Mouse (Mus musculus): ENCODE measurements around the gene Ano3.

Ano3 gene

GRCm38 (mm10) chr2:110806302-110807093, 144.2 kb downstream of the Ano3 start:
- DNase-seq (ENCODE audit: low read depth), result no peak

- DNase-seq (ENCODE audit: low read depth), result no peak
Observed at GRCm38 (mm10) chr2:110795928-110796327, 154.8 kb downstream of the Ano3 start.

GRCm38 (mm10) chr2:110795433-110795832, 155.3 kb downstream of the Ano3 start:
- no peak for DNase-seq (ENCODE audit: low read depth)

GRCm38 (mm10) chr2:110787396-110787795, 163.3 kb downstream of the Ano3 start:
- DNase-seq (ENCODE audit: low read depth), result no peak

- DNase-seq (ENCODE audit: low read depth), result no peak
Observed at GRCm38 (mm10) chr2:110759434-110759833, 191.3 kb downstream of the Ano3 start.

- no peak for DNase-seq (ENCODE audit: low read depth)
Observed at GRCm38 (mm10) chr2:110757556-110757955, 193.2 kb downstream of the Ano3 start.

GRCm38 (mm10) chr2:110740493-110740892, 210.2 kb downstream of the Ano3 start:
- no peak for DNase-seq (ENCODE audit: low read depth)

- DNase-seq (ENCODE audit: low read depth), result no peak
Observed at GRCm38 (mm10) chr2:110739781-110740180, 210.9 kb downstream of the Ano3 start.

GRCm38 (mm10) chr2:110737981-110738380, 212.7 kb downstream of the Ano3 start:
- DNase-seq (ENCODE audit: low read depth), result no peak

GRCm38 (mm10) chr2:110737236-110737635, 213.5 kb downstream of the Ano3 start:
- no peak for DNase-seq (ENCODE audit: low read depth)

GRCm38 (mm10) chr2:110726106-110726505, 224.6 kb downstream of the Ano3 start:
- DNase-seq (ENCODE audit: low read depth), result no peak

GRCm38 (mm10) chr2:110722208-110722607, 228.5 kb downstream of the Ano3 start:
- no peak for DNase-seq (ENCODE audit: low read depth)

- DNase-seq (ENCODE audit: low read depth), result no peak
Observed at GRCm38 (mm10) chr2:110721290-110721753, 229.4 kb downstream of the Ano3 start, which contains the start of gene Muc15. Gene Muc15, plus strand, starts transcription at chr2:110721340.

- DNase-seq (ENCODE audit: low read depth), result no peak
Observed at GRCm38 (mm10) chr2:110719051-110719450, 231.7 kb downstream of the Ano3 start.

GRCm38 (mm10) chr2:110710055-110710720, 240.5 kb downstream of the Ano3 start:
- no peak for DNase-seq (ENCODE audit: low read depth)

- DNase-seq (ENCODE audit: low read depth), result no peak
Observed at GRCm38 (mm10) chr2:110709436-110709835, 241.3 kb downstream of the Ano3 start.

GRCm38 (mm10) chr2:110671071-110671624, 279.6 kb downstream of the Ano3 start:
- no peak for DNase-seq (ENCODE audit: low read depth)

- DNase-seq (ENCODE audit: low read depth), result peak; percentile 62
Observed at GRCm38 (mm10) chr2:110663329-110663728, 287.4 kb downstream of the Ano3 start.

GRCm38 (mm10) chr2:110644846-110645245, 305.9 kb downstream of the Ano3 start:
- DNase-seq (ENCODE audit: low read depth), result no peak

GRCm38 (mm10) chr2:110644358-110644757, 306.4 kb downstream of the Ano3 start:
- DNase-seq (ENCODE audit: low read depth), result no peak

Data from 416B (cell line).